Comparison of ENCODE assay signal across 8 mouse cellular contexts in genomic region chr9:20694721-20695235, GRCm38 (mm10). TPM values are rescaled to one million over a fixed set of nuclear protein-coding genes. Genes with fewer than 3 reads are reported as not detected.
A peak's percentile ranks its signal among the peaks of the same experiment; 100 is the strongest.
DNase-seq lines count a peak whose midpoint lies in the region; ATAC-seq and TF ChIP-seq lines count a peak whose summit lies in the region.

No protein-coding gene starts in this region.

- WGBS in forebrain, embryonic 13.5 days = 3% methylated on average over 25 of the region's 25 CpGs
- 4% methylated on average over 25 of the region's 25 CpGs for WGBS in liver, embryonic 12.5 days (ENCODE audit: insufficient replicate concordance)

- H3K4me3 ChIP-seq in erythroblast, embryonic 14.5 days (replicated peaks) = peak overlapping the region; percentile 16
- peak overlapping the region; percentile 44 for H3K4me3 ChIP-seq in ES-Bruce4 (ENCODE audit: low read depth, low read length)
- peak overlapping the region; percentile 25 for H3K4me3 ChIP-seq in forebrain, embryonic 13.5 days
- H3K4me3 ChIP-seq in liver, embryonic 12.5 days = peak overlapping the region; percentile 29

- no peak for TF ChIP-seq POLR2A in ES-Bruce4 (IDR thresholded peaks at IDR 0.05; ENCODE audit: insufficient read depth, low read length)

- no peak for TF ChIP-seq EP300 in ES-Bruce4 (IDR thresholded peaks at IDR 0.05; ENCODE audit: insufficient read depth, low read depth, low read length)

- H3K36me3 ChIP-seq in erythroblast, embryonic 14.5 days (ENCODE audit: control insufficient read depth) = no peaks in the 10 kb centered on the region
- no peaks in the 10 kb centered on the region for H3K36me3 ChIP-seq in ES-Bruce4 (ENCODE audit: control insufficient read depth, insufficient read depth, low read length, poor library complexity, severe bottlenecking)
- H3K36me3 ChIP-seq in forebrain, embryonic 13.5 days (ENCODE audit: poor library complexity, severe bottlenecking) = 0 out of 2 replicates have a peak, but pooled peaks cover 2% of the 10 kb centered on the region
- H3K36me3 ChIP-seq in liver, embryonic 12.5 days = no peaks in the 10 kb centered on the region

- peak overlapping the region; percentile 56 for H3K4me2 ChIP-seq in forebrain, embryonic 13.5 days
- H3K4me2 ChIP-seq in liver, embryonic 12.5 days = peak overlapping the region; percentile 55

- peak; percentile 42 for DNase-seq in yolk sac, embryonic 10.5 days (ENCODE audit: low spot score)
- DNase-seq in spleen, postnatal 14 days (ENCODE audit: low spot score in 2 of 2) = no peak
- DNase-seq in cerebellum, postnatal 4 days (ENCODE audit: low spot score in 2 of 2) = no peak

- TF ChIP-seq CTCF in ES-Bruce4 (IDR thresholded peaks at IDR 0.05; ENCODE audit: low read depth, low read length) = no peak

- no peaks in the 10 kb centered on the region for H3K9me3 ChIP-seq in erythroblast, embryonic 14.5 days (ENCODE audit: control insufficient read depth, low read length)
- no peaks in the 10 kb centered on the region for H3K9me3 ChIP-seq in ES-Bruce4 (replicated peaks; ENCODE audit: control insufficient read depth, insufficient read depth, low read length, poor library complexity, severe bottlenecking)
- no peaks in the 10 kb centered on the region for H3K9me3 ChIP-seq in forebrain, embryonic 13.5 days (replicated peaks)
- no peaks in the 10 kb centered on the region for H3K9me3 ChIP-seq in liver, embryonic 12.5 days (replicated peaks)

- H3K4me1 ChIP-seq in erythroblast, embryonic 14.5 days (ENCODE audit: control insufficient read depth) = no peaks in the 10 kb centered on the region
- H3K4me1 ChIP-seq in ES-Bruce4 (ENCODE audit: control insufficient read depth, insufficient read depth, low read length) = peaks cover 4% of the 10 kb centered on the region
- peaks cover 40% of the 10 kb centered on the region for H3K4me1 ChIP-seq in forebrain, embryonic 13.5 days
- H3K4me1 ChIP-seq in liver, embryonic 12.5 days = 0 out of 2 replicates have a peak, but pooled peaks cover 2% of the 10 kb centered on the region

- H3K27ac ChIP-seq in ES-Bruce4 (ENCODE audit: insufficient read depth, low read length) = no peak overlapping the region
- peak overlapping the region; percentile 19; the same call in 1 of the 2 replicates for H3K27ac ChIP-seq in forebrain, embryonic 13.5 days
- no peak overlapping the region for H3K27ac ChIP-seq in liver, embryonic 12.5 days

- ATAC-seq in erythroblast, adult 5-6 weeks (replicated peaks; ENCODE audit: low FRiP score, poor library complexity, severe bottlenecking) = no peak
- no peak for ATAC-seq in forebrain, embryonic 13.5 days
- no peak for ATAC-seq in liver, embryonic 12.5 days

- peak overlapping the region; percentile 42; the same call in 1 of the 2 replicates for H3K9ac ChIP-seq in ES-Bruce4 (ENCODE audit: low read depth, poor library complexity, severe bottlenecking)
- H3K9ac ChIP-seq in forebrain, embryonic 13.5 days = peak overlapping the region; percentile 52
- H3K9ac ChIP-seq in liver, embryonic 12.5 days = no peak overlapping the region

- peaks cover 30% of the 10 kb centered on the region for H3K27me3 ChIP-seq in erythroblast, embryonic 14.5 days (ENCODE audit: control insufficient read depth)
- H3K27me3 ChIP-seq in ES-Bruce4 (ENCODE audit: control insufficient read depth, insufficient read depth, low read length, poor library complexity, severe bottlenecking) = no peaks in the 10 kb centered on the region
- H3K27me3 ChIP-seq in forebrain, embryonic 13.5 days = peaks cover 12% of the 10 kb centered on the region
- peaks cover 58% of the 10 kb centered on the region for H3K27me3 ChIP-seq in liver, embryonic 12.5 days (replicated peaks)

RNA-seq across cellular contexts. Expression of gene Pin1, which starts 42.9 kb away (rescaled TPM):
- polyA plus RNA-seq in erythroblast, embryonic 14.5 days (2012) = 2.3 and 2.4 TPM in 2 replicates
- 4.2 and 4.6 TPM in 2 replicates for total RNA-seq in erythroblast, adult 5-6 weeks (2015; ENCODE audit: low replicate concordance)
- 2.1 and 3.8 TPM in 2 replicates for total RNA-seq in erythroblast, adult 5-6 weeks (2017; ENCODE audit: low replicate concordance)
- 17.6 and 20.9 TPM in 2 replicates for polyA plus RNA-seq in ES-Bruce4 (2011; ENCODE audit: insufficient read depth, insufficient read length, low read depth, missing spikeins)
- 64.8 and 68.3 TPM in 2 replicates for polyA plus RNA-seq in forebrain, embryonic 13.5 days (2015; fragmentation: Nextera tagmentation; extraction: Ambion mirVana)
- polyA plus RNA-seq in liver, embryonic 12.5 days (2016; fragmentation: Nextera tagmentation; extraction: Ambion mirVana) = 37.2 and 39.0 TPM in 2 replicates

RNA-seq across cellular contexts. Expression of gene Fbxl12, which starts 50.2 kb away (rescaled TPM):
- 0.38 and 0.83 TPM in 2 replicates for polyA plus RNA-seq in erythroblast, embryonic 14.5 days (2012)
- 7.5 and 18.8 TPM in 2 replicates for total RNA-seq in erythroblast, adult 5-6 weeks (2015; ENCODE audit: low replicate concordance)
- 2.3 and 3.2 TPM in 2 replicates for total RNA-seq in erythroblast, adult 5-6 weeks (2017; ENCODE audit: low replicate concordance)
- 19.6 and 20.2 TPM in 2 replicates for polyA plus RNA-seq in ES-Bruce4 (2011; ENCODE audit: insufficient read depth, insufficient read length, low read depth, missing spikeins)
- polyA plus RNA-seq in forebrain, embryonic 13.5 days (2015; fragmentation: Nextera tagmentation; extraction: Ambion mirVana) = 15.0 and 15.4 TPM in 2 replicates
- polyA plus RNA-seq in liver, embryonic 12.5 days (2016; fragmentation: Nextera tagmentation; extraction: Ambion mirVana) = 6.2 and 6.4 TPM in 2 replicates

RNA-seq across cellular contexts. Expression of gene Olfm2, which starts 51.4 kb away (rescaled TPM):
- polyA plus RNA-seq in erythroblast, embryonic 14.5 days (2012) = not detected in 2 replicates
- not detected in 2 replicates for total RNA-seq in erythroblast, adult 5-6 weeks (2015; ENCODE audit: low replicate concordance)
- not detected in 2 replicates for total RNA-seq in erythroblast, adult 5-6 weeks (2017; ENCODE audit: low replicate concordance)
- polyA plus RNA-seq in ES-Bruce4 (2011; ENCODE audit: insufficient read depth, insufficient read length, low read depth, missing spikeins) = 3.3 and 4.4 TPM in 2 replicates
- polyA plus RNA-seq in forebrain, embryonic 13.5 days (2015; fragmentation: Nextera tagmentation; extraction: Ambion mirVana) = 52.6 and 68.1 TPM in 2 replicates
- 0.28 and 0.32 TPM in 2 replicates for polyA plus RNA-seq in liver, embryonic 12.5 days (2016; fragmentation: Nextera tagmentation; extraction: Ambion mirVana)

RNA-seq across cellular contexts. Expression of gene Ubl5, which starts 52.1 kb away (rescaled TPM):
- polyA plus RNA-seq in erythroblast, embryonic 14.5 days (2012) = 2.7 and 3.2 TPM in 2 replicates
- 139 and 174 TPM in 2 replicates for total RNA-seq in erythroblast, adult 5-6 weeks (2015; ENCODE audit: low replicate concordance)
- 32.8 and 53.8 TPM in 2 replicates for total RNA-seq in erythroblast, adult 5-6 weeks (2017; ENCODE audit: low replicate concordance)
- polyA plus RNA-seq in ES-Bruce4 (2011; ENCODE audit: insufficient read depth, insufficient read length, low read depth, missing spikeins) = 288 and 314 TPM in 2 replicates
- polyA plus RNA-seq in forebrain, embryonic 13.5 days (2015; fragmentation: Nextera tagmentation; extraction: Ambion mirVana) = 533 and 604 TPM in 2 replicates
- 307 TPM in 2 replicates for polyA plus RNA-seq in liver, embryonic 12.5 days (2016; fragmentation: Nextera tagmentation; extraction: Ambion mirVana)
